Mouse (Mus musculus): ENCODE results near the gene Ttc21a. TPM values are rescaled to one million over a fixed set of nuclear protein-coding genes. Genes with fewer than 3 reads are reported as not detected.

Ttc21a gene
- polyA plus RNA-seq, 1 experiment from 2014 or later = 1.4 TPM

GRCm38 (mm10) chr9:119913087-119913838 lies 24.1 kb upstream of the Ttc21a start:
- Histone ChIP-seq H3K27me3 (ENCODE audit: insufficient read depth, poor library complexity, severe bottlenecking) (no peaks in the 10 kb centered on the region), H3K27ac (no peak overlapping the region), H3K36me3 (peaks cover 93% of the 10 kb centered on the region), H3K9me3 (no peaks in the 10 kb centered on the region), H3K4me3 (no peak overlapping the region), H3K4me1 (replicated peaks) (no peaks in the 10 kb centered on the region)
- DNase-seq (ENCODE audit: low spot score) = no peak
- WGBS = 82% methylated on average over 13 of the region's 13 CpGs

DNA sequence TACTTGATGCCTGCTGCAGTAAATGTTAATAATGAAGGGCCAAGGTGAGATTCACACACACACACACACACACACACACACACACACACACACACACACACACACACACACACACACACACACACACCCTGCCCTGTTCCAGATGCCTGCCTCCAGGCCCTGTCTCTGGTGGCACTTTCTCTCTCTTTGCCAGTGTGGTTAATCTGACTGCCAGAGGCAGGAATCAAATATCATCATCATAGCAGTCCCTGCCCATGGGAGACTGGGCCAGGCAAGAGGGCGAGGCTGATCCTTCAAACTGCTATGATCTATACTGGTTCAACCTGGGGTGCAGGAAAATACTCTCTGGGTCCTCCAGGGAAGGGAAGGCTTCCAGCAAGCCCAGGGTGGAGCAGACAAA lies 17.5 kb upstream of the Ttc21a start:
- Histone ChIP-seq H3K27me3 (ENCODE audit: insufficient read depth, poor library complexity, severe bottlenecking) (no peaks in the 10 kb centered on the region), H3K36me3 (peaks cover 93% of the 10 kb centered on the region), H3K9me3 (no peaks in the 10 kb centered on the region), H3K27ac (no peak overlapping the region), H3K4me3 (no peak overlapping the region), H3K4me1 (replicated peaks) (no peaks in the 10 kb centered on the region)
- WGBS = 94% methylated on average over 1 of the region's 1 CpGs
- no peak for DNase-seq (ENCODE audit: low spot score)

DNA sequence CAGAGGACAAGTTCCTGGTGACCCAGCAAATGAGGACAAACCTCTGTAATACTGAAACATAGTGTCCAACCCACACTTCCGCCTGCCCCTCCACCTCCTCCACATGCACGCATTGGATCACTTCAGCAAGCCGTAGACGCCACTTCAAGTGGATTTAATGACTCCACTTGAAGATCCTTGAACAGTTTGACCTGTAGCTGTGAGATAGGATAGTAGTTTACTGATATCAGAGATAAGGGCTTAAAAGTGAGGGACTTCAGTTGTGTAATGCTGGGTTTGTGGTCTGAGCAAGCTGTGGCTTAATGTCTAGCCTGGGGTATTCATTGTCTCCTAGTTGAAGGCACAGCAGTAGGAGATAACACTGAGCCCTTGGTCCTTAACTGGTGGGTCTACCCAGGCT lies 13.9 kb upstream of the Ttc21a start:
- peaks cover 97% of the 10 kb centered on the region for H3K36me3 ChIP-seq
- no peaks in the 10 kb centered on the region for H3K9me3 ChIP-seq
- H3K4me3 ChIP-seq = no peak overlapping the region
- H3K27me3 ChIP-seq (ENCODE audit: insufficient read depth, poor library complexity, severe bottlenecking) = no peaks in the 10 kb centered on the region
- WGBS = 92% methylated on average over 4 of the region's 4 CpGs
- H3K4me1 ChIP-seq (replicated peaks) = no peaks in the 10 kb centered on the region
- no peak overlapping the region for H3K27ac ChIP-seq
- no peak for DNase-seq (ENCODE audit: low spot score)

DNA sequence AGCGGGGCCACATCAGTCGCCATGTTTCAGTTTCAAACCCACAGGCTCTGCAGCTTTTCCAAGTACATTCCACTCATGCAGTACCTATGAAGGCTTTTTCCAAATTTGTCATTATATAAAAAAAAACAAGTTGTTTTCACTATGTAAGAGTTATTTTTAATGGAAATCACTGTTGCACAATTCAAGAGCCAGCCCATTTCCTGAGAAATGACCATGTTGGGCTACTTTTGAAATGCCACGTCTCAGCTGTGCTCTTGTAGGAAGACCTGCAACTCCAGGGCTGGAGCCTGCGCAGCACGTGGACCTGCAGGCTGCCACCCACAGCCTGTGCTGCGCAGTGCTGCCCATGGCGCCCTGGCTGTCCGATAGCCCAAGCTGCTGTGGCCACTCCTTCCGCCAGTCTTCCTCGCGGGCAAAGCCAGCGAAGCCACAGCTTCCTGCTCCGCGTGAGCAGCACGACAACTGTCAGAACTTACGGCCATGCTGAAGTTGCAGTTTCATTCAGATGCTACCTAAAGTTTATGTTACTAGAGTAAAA lies 12.2 kb upstream of the Ttc21a start:
- Histone ChIP-seq H3K27me3 (ENCODE audit: insufficient read depth, poor library complexity, severe bottlenecking) (no peaks in the 10 kb centered on the region), H3K27ac (no peak overlapping the region), H3K36me3 (peaks cover 97% of the 10 kb centered on the region), H3K9me3 (no peaks in the 10 kb centered on the region), H3K4me1 (replicated peaks) (no peaks in the 10 kb centered on the region), H3K4me3 (no peak overlapping the region)
- 91% methylated on average over 16 of the region's 16 CpGs for WGBS
- DNase-seq (ENCODE audit: low spot score) = no peak

DNA sequence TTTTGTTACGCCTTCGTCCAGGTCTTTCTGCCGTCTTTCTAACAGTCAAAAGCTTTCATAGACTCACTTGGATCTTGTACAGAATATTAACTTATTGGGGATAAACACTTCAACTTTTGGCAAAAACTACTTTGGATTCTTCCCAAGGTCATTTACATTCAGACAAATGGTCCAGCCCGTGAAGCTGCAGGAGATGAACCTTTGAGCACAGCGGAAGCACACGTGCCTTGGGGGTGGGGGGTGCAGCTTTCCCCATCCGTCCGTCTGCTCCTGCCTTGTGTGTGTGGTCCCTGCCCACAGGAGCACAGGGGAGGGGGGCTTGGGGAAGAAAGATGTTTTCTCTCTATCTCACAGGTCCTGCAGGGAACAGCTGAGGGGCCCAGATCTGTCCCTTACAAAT lies 11.7 kb upstream of the Ttc21a start:
- H3K4me1 ChIP-seq (replicated peaks) = no peaks in the 10 kb centered on the region
- 80% methylated on average over 8 of the region's 8 CpGs for WGBS
- peaks cover 97% of the 10 kb centered on the region for H3K36me3 ChIP-seq
- no peaks in the 10 kb centered on the region for H3K9me3 ChIP-seq
- no peak for DNase-seq (ENCODE audit: low spot score)
- H3K27me3 ChIP-seq (ENCODE audit: insufficient read depth, poor library complexity, severe bottlenecking) = no peaks in the 10 kb centered on the region
- no peak overlapping the region for H3K4me3 ChIP-seq
- no peak overlapping the region for H3K27ac ChIP-seq

DNA sequence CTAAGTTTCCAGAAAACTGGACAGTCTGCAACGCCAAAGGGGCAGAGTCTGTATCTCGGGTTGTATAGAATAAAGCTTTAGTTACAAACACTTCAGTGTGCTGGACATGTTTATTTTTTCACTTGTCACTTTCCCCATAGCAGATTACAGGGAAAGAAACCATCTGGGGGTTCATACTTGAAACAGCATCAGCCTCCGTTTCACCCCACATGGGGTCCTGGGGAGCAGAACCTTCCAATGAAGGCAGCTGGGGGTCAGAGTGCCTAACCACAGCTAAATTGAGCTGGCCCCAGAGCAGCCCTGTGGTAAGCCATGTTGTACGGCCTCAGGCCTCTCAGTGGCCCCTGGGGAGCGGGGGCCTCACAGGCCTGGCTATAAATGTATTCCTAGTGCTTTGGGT lies 10.9 kb upstream of the Ttc21a start:
- Histone ChIP-seq H3K27me3 (ENCODE audit: insufficient read depth, poor library complexity, severe bottlenecking) (no peaks in the 10 kb centered on the region), H3K4me1 (replicated peaks) (no peaks in the 10 kb centered on the region), H3K4me3 (no peak overlapping the region), H3K36me3 (peaks cover 97% of the 10 kb centered on the region), H3K9me3 (no peaks in the 10 kb centered on the region), H3K27ac (no peak overlapping the region)
- DNase-seq (ENCODE audit: low spot score) = no peak
- WGBS = 88% methylated on average over 5 of the region's 5 CpGs

DNA sequence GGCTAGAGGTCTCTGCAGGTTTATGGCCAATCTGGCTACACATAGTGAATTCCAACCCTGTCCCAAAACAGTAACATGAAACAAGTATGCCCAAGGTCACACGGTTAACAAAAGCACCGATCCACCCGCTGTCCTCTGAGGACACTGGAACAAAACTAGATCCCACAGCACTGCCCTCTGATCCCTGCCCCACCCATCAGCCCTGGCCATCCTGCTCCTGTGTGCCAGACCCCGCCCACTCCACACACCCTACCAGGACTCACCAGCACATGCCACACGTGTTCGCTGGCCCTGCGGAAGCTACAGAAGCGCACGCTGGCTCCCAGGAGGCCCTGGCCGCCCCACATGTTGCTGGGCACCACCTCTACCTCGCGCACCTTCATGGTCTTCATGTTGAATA lies 5.0 kb upstream of the Ttc21a start:
- H3K27me3 ChIP-seq (ENCODE audit: insufficient read depth, poor library complexity, severe bottlenecking) = no peaks in the 10 kb centered on the region
- DNase-seq (ENCODE audit: low spot score) = no peak
- WGBS = 93% methylated on average over 12 of the region's 12 CpGs
- H3K36me3 ChIP-seq = peaks cover 58% of the 10 kb centered on the region
- no peaks in the 10 kb centered on the region for H3K9me3 ChIP-seq
- no peak overlapping the region for H3K27ac ChIP-seq
- H3K4me3 ChIP-seq = no peak overlapping the region
- peaks cover 18% of the 10 kb centered on the region for H3K4me1 ChIP-seq (replicated peaks)

DNA sequence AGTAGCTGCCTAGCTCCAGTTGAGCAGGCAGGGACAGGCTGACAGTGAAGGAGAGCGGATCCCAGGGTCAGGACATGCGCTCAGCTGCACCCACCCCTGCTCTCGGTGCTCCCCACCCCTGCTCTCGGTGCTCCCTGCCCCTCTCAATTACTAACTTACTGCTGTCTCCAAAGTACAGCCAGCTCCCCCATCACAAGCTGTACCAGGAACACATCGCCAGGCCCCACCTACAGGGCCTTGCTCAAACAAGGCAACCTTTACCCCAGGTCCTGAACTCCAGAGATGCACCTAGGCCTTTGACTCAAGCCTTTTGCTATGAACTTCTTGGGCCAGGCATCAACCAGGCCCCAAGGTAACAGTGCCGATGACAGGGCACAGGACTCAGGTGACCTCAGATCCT lies 3.7 kb upstream of the Ttc21a start:
- Histone ChIP-seq H3K27me3 (ENCODE audit: insufficient read depth, poor library complexity, severe bottlenecking) (no peaks in the 10 kb centered on the region), H3K4me3 (no peak overlapping the region), H3K9me3 (no peaks in the 10 kb centered on the region), H3K36me3 (peaks cover 45% of the 10 kb centered on the region), H3K27ac (no peak overlapping the region), H3K4me1 (replicated peaks) (peaks cover 25% of the 10 kb centered on the region)
- WGBS = 91% methylated on average over 6 of the region's 6 CpGs
- no peak for DNase-seq (ENCODE audit: low spot score)

DNA sequence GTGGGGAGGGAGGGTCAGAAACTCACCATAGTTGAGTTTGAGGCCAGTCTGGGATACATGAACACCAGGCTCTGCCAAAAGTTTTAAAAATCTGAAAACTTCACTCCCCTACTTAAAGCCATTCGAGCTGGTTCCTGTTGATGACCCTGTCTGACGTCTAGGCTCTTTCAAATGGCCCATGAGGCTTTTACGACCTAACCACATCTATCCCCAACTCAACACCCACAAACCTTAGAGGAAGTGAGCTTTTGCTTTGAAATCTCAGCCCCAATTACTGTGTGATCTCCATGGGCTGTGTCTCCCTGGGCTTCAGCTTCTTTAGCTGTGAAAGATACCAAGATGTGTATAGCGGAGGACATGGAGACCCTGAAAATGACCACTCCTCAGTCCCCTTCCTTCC lies 1.1 kb downstream of the Ttc21a start:
- DNase-seq (ENCODE audit: low spot score) = no peak
- Histone ChIP-seq H3K9me3 (no peaks in the 10 kb centered on the region), H3K4me3 (no peak overlapping the region), H3K27ac (no peak overlapping the region), H3K4me1 (replicated peaks) (peaks cover 38% of the 10 kb centered on the region), H3K27me3 (ENCODE audit: insufficient read depth, poor library complexity, severe bottlenecking) (no peaks in the 10 kb centered on the region), H3K36me3 (no peaks in the 10 kb centered on the region)
- 85% methylated on average over 4 of the region's 4 CpGs for WGBS

GRCm38 (mm10) chr9:119939646-119940045 lies 2.2 kb downstream of the Ttc21a start:
- Histone ChIP-seq H3K36me3 (no peaks in the 10 kb centered on the region), H3K4me1 (replicated peaks) (peaks cover 41% of the 10 kb centered on the region), H3K27me3 (ENCODE audit: insufficient read depth, poor library complexity, severe bottlenecking) (no peaks in the 10 kb centered on the region), H3K27ac (no peak overlapping the region), H3K9me3 (no peaks in the 10 kb centered on the region), H3K4me3 (no peak overlapping the region)
- 68% methylated on average over 10 of the region's 10 CpGs for WGBS
- DNase-seq (ENCODE audit: low spot score) = no peak

DNA sequence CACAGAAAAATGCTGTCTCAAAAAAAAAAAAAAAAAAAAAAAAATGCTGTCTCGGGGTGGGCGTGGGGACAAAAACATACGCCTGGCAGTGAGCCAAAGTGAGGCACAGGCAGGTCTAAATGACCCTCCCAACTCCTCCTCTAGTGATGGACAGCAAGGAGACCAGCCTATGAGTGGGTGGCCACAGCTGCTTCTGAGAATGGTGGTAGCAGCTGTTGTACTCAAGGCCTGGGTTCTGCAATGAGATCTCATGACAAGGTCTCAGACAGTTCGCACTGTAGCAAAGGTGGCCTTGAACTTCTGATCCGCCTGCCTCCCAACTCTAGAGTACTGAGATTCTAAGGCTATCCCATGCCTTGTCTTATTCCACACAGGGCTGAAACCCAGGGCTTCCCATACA lies 4.0 kb downstream of the Ttc21a start:
- 88% methylated on average over 5 of the region's 5 CpGs for WGBS
- Histone ChIP-seq H3K4me1 (replicated peaks) (peaks cover 32% of the 10 kb centered on the region), H3K36me3 (no peaks in the 10 kb centered on the region), H3K4me3 (no peak overlapping the region), H3K27ac (no peak overlapping the region), H3K27me3 (ENCODE audit: insufficient read depth, poor library complexity, severe bottlenecking) (no peaks in the 10 kb centered on the region), H3K9me3 (no peaks in the 10 kb centered on the region)
- DNase-seq (ENCODE audit: low spot score) = no peak

DNA sequence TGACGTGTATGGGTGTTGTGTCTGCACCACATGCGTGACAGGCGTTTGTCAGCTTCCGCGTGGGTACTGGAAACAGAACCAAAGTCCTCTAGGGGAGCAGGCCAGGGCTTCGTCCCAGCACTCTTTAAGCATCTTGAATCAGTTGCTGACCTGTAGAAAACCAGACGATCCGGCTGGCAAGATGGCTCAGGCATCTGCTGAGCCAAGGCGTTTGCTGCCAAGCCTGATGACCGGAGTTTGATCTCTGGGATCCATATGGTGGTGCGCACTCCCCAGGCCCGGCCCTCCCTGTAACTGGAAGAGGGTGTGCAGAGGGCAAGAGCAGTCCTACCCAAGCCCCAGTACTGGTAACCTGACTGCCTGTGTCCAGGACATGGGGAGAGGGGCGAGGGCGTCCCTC lies 4.5 kb downstream of the Ttc21a start:
- no peak for DNase-seq (ENCODE audit: low spot score)
- Histone ChIP-seq H3K4me1 (replicated peaks) (peaks cover 28% of the 10 kb centered on the region), H3K27ac (no peak overlapping the region), H3K4me3 (no peak overlapping the region), H3K9me3 (no peaks in the 10 kb centered on the region), H3K27me3 (ENCODE audit: insufficient read depth, poor library complexity, severe bottlenecking) (no peaks in the 10 kb centered on the region), H3K36me3 (no peaks in the 10 kb centered on the region)
- 91% methylated on average over 14 of the region's 14 CpGs for WGBS

DNA sequence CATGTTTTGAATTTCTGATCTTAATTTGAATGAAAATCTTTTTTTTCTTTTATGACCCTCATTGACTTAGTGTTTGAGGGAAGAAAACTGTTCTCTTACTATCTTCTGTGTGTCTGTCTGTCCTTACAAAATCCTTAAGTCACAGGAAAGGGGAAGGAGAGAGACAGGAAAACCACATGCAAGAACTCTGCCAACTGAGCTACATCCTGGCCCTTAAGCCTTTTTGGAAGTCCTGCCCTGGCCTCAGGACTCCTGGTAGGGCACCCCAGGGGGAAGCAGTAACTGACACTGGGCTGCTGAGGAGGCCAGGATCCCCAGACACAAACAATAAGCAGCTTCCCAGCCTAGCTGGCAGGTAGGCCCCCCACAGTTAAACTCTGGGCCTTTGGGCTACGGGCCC lies 5.9 kb downstream of the Ttc21a start:
- Histone ChIP-seq H3K4me1 (replicated peaks) (peaks cover 16% of the 10 kb centered on the region; the same call in 1 of the 2 replicates), H3K27me3 (ENCODE audit: insufficient read depth, poor library complexity, severe bottlenecking) (no peaks in the 10 kb centered on the region), H3K9me3 (no peaks in the 10 kb centered on the region), H3K27ac (no peak overlapping the region), H3K36me3 (no peaks in the 10 kb centered on the region), H3K4me3 (no peak overlapping the region)
- DNase-seq (ENCODE audit: low spot score) = no peak
- 61% methylated on average over 1 of the region's 1 CpGs for WGBS
